Comparison of ENCODE assay signal across 11 mouse cellular contexts in genomic region chr5:112655986-112656541, GRCm38 (mm10).
A peak's percentile ranks its signal among the peaks of the same experiment; 100 is the strongest.
DNase-seq lines count a peak whose midpoint lies in the region; ATAC-seq lines count a peak whose summit lies in the region.
"Had no signal": no experiment of that assay in that cellular context is flagged by ENCODE, and none has a peak within 500 bp of the region (broad histone marks: within the 10 kb centered on the region; RNA-seq: fewer than 3 reads in every experiment).

No protein-coding gene starts in this region.

- H3K36me3 ChIP-seq in kidney, embryonic 14.5 days (ENCODE audit: control insufficient read depth, insufficient read depth, low read length) = no peaks in the 10 kb centered on the region
- no peaks in the 10 kb centered on the region for H3K36me3 ChIP-seq in embryonic facial prominence, embryonic 12.5 days
- no peaks in the 10 kb centered on the region for H3K36me3 ChIP-seq in hindbrain, embryonic 14.5 days (replicated peaks; ENCODE audit: control insufficient read depth, insufficient read depth)
- no peaks in the 10 kb centered on the region for H3K36me3 ChIP-seq in midbrain, embryonic 16.5 days (ENCODE audit: control insufficient read depth, insufficient read depth, low read length)

- H3K9ac ChIP-seq in kidney, embryonic 14.5 days (ENCODE audit: low read depth, low read length) = no peak overlapping the region
- no peak overlapping the region; the same call in 1 of the 2 replicates for H3K9ac ChIP-seq in embryonic facial prominence, embryonic 12.5 days
- 0 out of 2 replicates have a peak overlapping the region, but pooled peaks have one; percentile 17 for H3K9ac ChIP-seq in hindbrain, embryonic 14.5 days
- H3K9ac ChIP-seq in midbrain, embryonic 16.5 days (ENCODE audit: low read depth, low read length) = no peak overlapping the region; the same call in 1 of the 2 replicates

- H3K27ac ChIP-seq in kidney, embryonic 14.5 days (ENCODE audit: low read depth, low read length) = no peak overlapping the region
- no peak overlapping the region for H3K27ac ChIP-seq in embryonic facial prominence, embryonic 12.5 days
- H3K27ac ChIP-seq in hindbrain, embryonic 14.5 days = no peak overlapping the region
- H3K27ac ChIP-seq in midbrain, embryonic 16.5 days (ENCODE audit: low read length) = peak overlapping the region; percentile 1

- no peaks in the 10 kb centered on the region for H3K9me3 ChIP-seq in kidney, embryonic 14.5 days (ENCODE audit: control insufficient read depth, low read length)
- no peaks in the 10 kb centered on the region for H3K9me3 ChIP-seq in embryonic facial prominence, embryonic 12.5 days
- H3K9me3 ChIP-seq in hindbrain, embryonic 14.5 days (ENCODE audit: control insufficient read depth, low read length) = no peaks in the 10 kb centered on the region
- H3K9me3 ChIP-seq in midbrain, embryonic 16.5 days (replicated peaks; ENCODE audit: control insufficient read depth, low read length, poor library complexity, severe bottlenecking) = no peaks in the 10 kb centered on the region

- H3K4me3 ChIP-seq in kidney, embryonic 14.5 days (ENCODE audit: low read length) = peak overlapping the region; percentile 0
- H3K4me3 ChIP-seq in embryonic facial prominence, embryonic 12.5 days = peak overlapping the region; percentile 6; the same call in 1 of the 2 replicates
- no peak overlapping the region for H3K4me3 ChIP-seq in hindbrain, embryonic 14.5 days (replicated peaks; ENCODE audit: low read length)
- H3K4me3 ChIP-seq in midbrain, embryonic 16.5 days (ENCODE audit: low read depth, low read length) = no peak overlapping the region

- H3K27me3 ChIP-seq in kidney, embryonic 14.5 days (ENCODE audit: control insufficient read depth, insufficient read depth, low read length) = peaks cover 5% of the 10 kb centered on the region; the same call in 1 of the 2 replicates
- peaks cover 30% of the 10 kb centered on the region for H3K27me3 ChIP-seq in embryonic facial prominence, embryonic 12.5 days
- H3K27me3 ChIP-seq in hindbrain, embryonic 14.5 days (ENCODE audit: control insufficient read depth, insufficient read depth, low read length) = no peaks in the 10 kb centered on the region
- no peaks in the 10 kb centered on the region for H3K27me3 ChIP-seq in midbrain, embryonic 16.5 days (ENCODE audit: control insufficient read depth, insufficient read depth, low read depth, low read length)

- no peak for DNase-seq in kidney, postnatal 10 days
- DNase-seq in hindbrain, embryonic 14.5 days (ENCODE audit: low spot score) = no peak
- no peak for DNase-seq in thymus, postnatal 36 days
- no peak for DNase-seq in c-Kit-positive CD71-positive TER-119-positive erythroid progenitor cells, embryonic 14.5 days (ENCODE audit: low spot score)
- no peak for DNase-seq in thymus, postnatal 14 days
- DNase-seq: cerebellum, adult 11-12 months; gastrocnemius, postnatal 10 days; kidney, adult 18-20 months had no signal

- H3K4me1 ChIP-seq in kidney, embryonic 14.5 days (ENCODE audit: control insufficient read depth, insufficient read depth, low read length) = peaks cover 9% of the 10 kb centered on the region; the same call in 1 of the 2 replicates
- peaks cover 19% of the 10 kb centered on the region for H3K4me1 ChIP-seq in embryonic facial prominence, embryonic 12.5 days
- peaks cover 35% of the 10 kb centered on the region for H3K4me1 ChIP-seq in hindbrain, embryonic 14.5 days (replicated peaks; ENCODE audit: control insufficient read depth, insufficient read depth, low read length)
- peaks cover 26% of the 10 kb centered on the region for H3K4me1 ChIP-seq in midbrain, embryonic 16.5 days (ENCODE audit: control insufficient read depth, insufficient read depth, low read length)

- peak overlapping the region; percentile 34 for H3K4me2 ChIP-seq in kidney, embryonic 14.5 days (replicated peaks; ENCODE audit: low read depth, low read length)
- H3K4me2 ChIP-seq in embryonic facial prominence, embryonic 12.5 days (replicated peaks) = peak overlapping the region; percentile 39
- peak overlapping the region; percentile 44 for H3K4me2 ChIP-seq in hindbrain, embryonic 14.5 days (replicated peaks)
- H3K4me2 ChIP-seq in midbrain, embryonic 16.5 days (ENCODE audit: low read length) = peak overlapping the region; percentile 51

- WGBS in kidney, embryonic 14.5 days = 2% methylated on average over 15 of the region's 15 CpGs
- 1% methylated on average over 15 of the region's 15 CpGs for WGBS in embryonic facial prominence, embryonic 12.5 days
- under 1% methylated on average over 15 of the region's 15 CpGs for WGBS in hindbrain, embryonic 14.5 days
- WGBS in midbrain, embryonic 16.5 days = 2% methylated on average over 15 of the region's 15 CpGs

- ATAC-seq in kidney, embryonic 14.5 days (ENCODE audit: low FRiP score, low TSS enrichment) = peak; percentile 36; the same call in 1 of the 2 replicates
- ATAC-seq in embryonic facial prominence, embryonic 12.5 days (ENCODE audit: insufficient number of reproducible peaks, insufficient read depth, low FRiP score, low TSS enrichment) = 0 out of 2 replicates have a peak, but pooled peaks have one; percentile 5
- ATAC-seq in hindbrain, embryonic 14.5 days (ENCODE audit: low FRiP score) = peak; percentile 26; the same call in 1 of the 2 replicates
- ATAC-seq in midbrain, embryonic 16.5 days = peak; percentile 55; the same call in 1 of the 2 replicates

Comparison
In these comparisons a context has a peak if more than half of its experiments do, and no peak if none do; other contexts are left out.
1. ATAC-seq: peak in every context shown above with its lines; median percentile 55 in midbrain, embryonic 16.5 days; 36 in kidney, embryonic 14.5 days; 26 in hindbrain, embryonic 14.5 days; 5 in embryonic facial prominence, embryonic 12.5 days.
2. H3K4me3 ChIP-seq: peak in kidney, embryonic 14.5 days (single experiment) and embryonic facial prominence, embryonic 12.5 days (single experiment); none in hindbrain, embryonic 14.5 days (single experiment) and midbrain, embryonic 16.5 days (single experiment).
3. Peak in every context shown above with its lines, with median percentiles within 50 percentile points of each other: H3K4me2 ChIP-seq.